Mouse (Mus musculus) macrophage (primary cell): ENCODE results near the gene Fbxl15. TPM values are rescaled to one million over a fixed set of nuclear protein-coding genes. Genes with fewer than 3 reads are reported as not detected.

ENCODE experiments used
- H3K27ac ChIP-seq: fragments of 350-480 bp; formaldehyde crosslinking; 2 replicates; pipeline ENCODE4 v1.9.0; 2021
- H3K36me3 ChIP-seq: fragments of 350-480 bp; formaldehyde crosslinking; 2 replicates; pipeline ENCODE4 v1.9.0; 2021; ENCODE audit errors: inconsistent target
- H3K4me3 ChIP-seq: fragments of 350-480 bp; formaldehyde crosslinking; 2 replicates; pipeline ENCODE4 v1.9.0; 2021; ENCODE audit errors: inconsistent target
- H3K79me2 ChIP-seq: fragments of 350-480 bp; formaldehyde crosslinking; 2 replicates; pipeline ENCODE4 v1.9.0; 2021; ENCODE audit errors: inconsistent target
- WGBS: methylation state at CpG from one replicate; pipeline ENCODE4 v1.1.7; 2026; ENCODE audit warnings: inconsistent platforms; ENCODE audit not compliant: missing documents; 5-methylcytosine and 5-hydroxymethylcytosine counted together
- polyA plus RNA-seq: library from polyadenylated mRNA; stranded (reverse); fragments of 250-400 nt; gene quantifications from 3 replicates; pipeline ENCODE4 v1.2.4, GENCODE M21; 2018; ENCODE audit warnings: inconsistent platforms

The Fbxl15 gene
- polyA plus RNA-seq, 1 experiment from 2014 or later, result 1.1 TPM

GRCm38 (mm10) chr19:46323716-46324115, 4.3 kb upstream of the Fbxl15 start:
- Histone ChIP-seq H3K27ac (no peak overlapping the region), H3K79me2 (no peaks in the 10 kb centered on the region), H3K36me3 (no peaks in the 10 kb centered on the region), H3K4me3 (no peak overlapping the region)
- 84% methylated on average over 5 of the region's 5 CpGs for WGBS

- Histone ChIP-seq H3K4me3 (no peak overlapping the region), H3K27ac (no peak overlapping the region), H3K79me2 (no peaks in the 10 kb centered on the region), H3K36me3 (no peaks in the 10 kb centered on the region)
- 82% methylated on average over 11 of the region's 11 CpGs for WGBS
Observed at GRCm38 (mm10) chr19:46324366-46324765, 3.6 kb upstream of the Fbxl15 start.

GRCm38 (mm10) chr19:46324918-46325317, 3.1 kb upstream of the Fbxl15 start:
- 62% methylated on average over 5 of the region's 5 CpGs for WGBS

GRCm38 (mm10) chr19:46326019-46326755, 1.8 kb upstream of the Fbxl15 start:
- no peaks in the 10 kb centered on the region for H3K79me2 ChIP-seq
- H3K27ac ChIP-seq, result no peak overlapping the region
- peaks cover 5% of the 10 kb centered on the region; the same call in 1 of the 2 replicates for H3K36me3 ChIP-seq
- H3K4me3 ChIP-seq, result no peak overlapping the region
- WGBS, result 20% methylated on average over 29 of the region's 29 CpGs

More at GRCm38 (mm10) chr19:46324918-46325317, 3.1 kb upstream of the Fbxl15 start:
- Histone ChIP-seq H3K79me2 (no peaks in the 10 kb centered on the region), H3K4me3 (no peak overlapping the region), H3K36me3 (no peaks in the 10 kb centered on the region), H3K27ac (no peak overlapping the region)

DNA sequence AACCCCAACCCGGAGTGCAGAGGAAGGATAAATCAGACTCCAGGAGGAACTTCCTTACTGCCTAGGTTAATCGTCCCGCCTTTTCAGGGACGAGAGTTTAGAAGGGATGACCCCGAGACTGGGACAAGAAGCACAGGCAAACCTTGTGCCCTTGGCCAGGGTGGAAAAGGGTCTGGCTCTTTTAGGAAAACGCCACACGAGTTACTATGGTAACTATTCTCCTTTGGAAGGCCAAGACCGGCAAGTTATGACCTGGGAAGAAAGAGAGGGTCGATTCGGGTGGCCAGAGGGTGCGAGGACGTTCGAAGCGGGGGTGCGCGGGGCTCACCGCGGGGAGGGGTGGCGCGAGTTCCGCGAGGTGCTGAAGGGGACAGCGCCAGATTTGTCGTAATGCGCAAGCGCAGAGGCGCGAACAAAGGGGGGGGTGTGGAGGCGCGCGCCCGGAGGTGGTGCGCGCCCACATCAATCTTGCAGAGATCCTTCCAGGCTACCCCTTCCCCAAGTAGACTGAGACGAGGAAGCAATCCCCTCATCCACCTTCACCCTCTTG, 1.2 kb upstream of the Fbxl15 start, which contains the start of gene Psd:
Gene Psd (minus strand): TSS at position 401 of the 550 bp plus-strand sequence.
- Histone ChIP-seq H3K36me3 (peaks cover 12% of the 10 kb centered on the region; the same call in 1 of the 2 replicates), H3K79me2 (no peaks in the 10 kb centered on the region), H3K27ac (peak within 1 kb of the TSS; percentile 66), H3K4me3 (peak within 1 kb of the TSS; percentile 63)
- WGBS, result 1% methylated on average over 35 of the region's 35 CpGs

- Histone ChIP-seq H3K79me2 (no peaks in the 10 kb centered on the region), H3K27ac (peak overlapping the region; percentile 66), H3K4me3 (peak overlapping the region; percentile 63), H3K36me3 (peaks cover 13% of the 10 kb centered on the region; the same call in 1 of the 2 replicates)
- 39% methylated on average over 14 of the region's 14 CpGs for WGBS
Observed at GRCm38 (mm10) chr19:46327531-46328064, 386 bp upstream of the Fbxl15 start.

- Histone ChIP-seq H3K4me3 (peak overlapping the region; percentile 63; the same call in 1 of the 2 replicates), H3K79me2 (no peaks in the 10 kb centered on the region), H3K27ac (no peak overlapping the region), H3K36me3 (peaks cover 13% of the 10 kb centered on the region; the same call in 1 of the 2 replicates)
- WGBS, result 4% methylated on average over 48 of the region's 54 CpGs
Observed at GRCm38 (mm10) chr19:46329031-46329641, 1.2 kb downstream of the Fbxl15 start.

GRCm38 (mm10) chr19:46329951-46330350, 2.0 kb downstream of the Fbxl15 start:
- H3K4me3 ChIP-seq, result no peak overlapping the region

GRCm38 (mm10) chr19:46330696-46331095, 2.7 kb downstream of the Fbxl15 start:
- Histone ChIP-seq H3K27ac (no peak overlapping the region), H3K36me3 (peaks cover 13% of the 10 kb centered on the region; the same call in 1 of the 2 replicates)
- WGBS, result 94% methylated on average over 12 of the region's 12 CpGs

More at GRCm38 (mm10) chr19:46329951-46330350, 2.0 kb downstream of the Fbxl15 start:
- H3K79me2 ChIP-seq, result no peaks in the 10 kb centered on the region
- H3K36me3 ChIP-seq, result peaks cover 13% of the 10 kb centered on the region; the same call in 1 of the 2 replicates
- 5% methylated on average over 15 of the region's 16 CpGs for WGBS
- no peak overlapping the region for H3K27ac ChIP-seq

DNA sequence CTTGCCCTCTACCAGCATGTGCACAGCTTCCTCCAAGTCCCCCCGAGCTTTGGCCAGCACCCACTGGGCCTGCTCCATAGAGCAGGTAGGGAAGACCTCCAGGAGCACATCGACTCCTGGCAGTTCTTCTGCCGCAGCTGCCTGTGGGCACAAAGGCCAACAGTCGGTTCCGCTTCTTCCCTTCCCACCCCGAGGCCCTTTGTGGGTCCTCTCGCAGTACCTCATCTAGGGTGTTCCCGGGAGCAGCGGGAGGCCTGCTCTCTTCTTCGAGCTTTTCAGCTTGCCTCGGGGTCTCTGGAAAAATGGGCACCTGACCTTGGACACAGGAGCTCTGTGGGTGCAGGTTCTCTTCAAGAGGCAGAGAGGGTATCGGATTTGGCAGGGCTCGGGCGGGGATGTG, 3.3 kb downstream of the Fbxl15 start:
- no peak overlapping the region for H3K27ac ChIP-seq
- H3K36me3 ChIP-seq, result peaks cover 13% of the 10 kb centered on the region; the same call in 1 of the 2 replicates
- H3K79me2 ChIP-seq, result peaks cover under 1% of the 10 kb centered on the region; the same call in 1 of the 2 replicates
- no peak overlapping the region for H3K4me3 ChIP-seq
- 98% methylated on average over 13 of the region's 14 CpGs for WGBS

More at GRCm38 (mm10) chr19:46330696-46331095, 2.7 kb downstream of the Fbxl15 start:
- H3K79me2 ChIP-seq, result no peaks in the 10 kb centered on the region
- no peak overlapping the region for H3K4me3 ChIP-seq

DNA sequence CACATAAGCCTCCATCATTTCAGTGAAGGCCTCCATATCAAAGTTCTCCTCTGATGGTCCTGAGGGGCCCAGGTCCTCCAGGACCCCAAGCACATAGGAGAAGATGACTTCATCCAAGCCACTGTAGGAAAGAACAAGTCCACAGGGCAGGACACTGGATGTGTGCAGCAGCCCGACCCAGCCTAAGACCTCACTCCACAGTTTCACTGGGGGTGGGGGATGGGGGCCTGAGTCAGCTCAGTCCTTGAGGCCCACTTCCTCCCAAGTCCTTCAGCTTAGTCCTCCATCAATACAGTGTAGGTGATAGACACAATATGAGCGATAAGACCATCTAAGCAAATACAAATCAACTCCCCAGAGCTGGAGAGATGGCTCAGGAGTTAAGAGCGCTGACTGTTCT, 4.0 kb downstream of the Fbxl15 start:
- peaks cover 13% of the 10 kb centered on the region; the same call in 1 of the 2 replicates for H3K36me3 ChIP-seq
- no peak overlapping the region for H3K4me3 ChIP-seq
- 77% methylated on average over 3 of the region's 3 CpGs for WGBS
- no peak overlapping the region for H3K27ac ChIP-seq
- peaks cover 6% of the 10 kb centered on the region; the same call in 1 of the 2 replicates for H3K79me2 ChIP-seq

GRCm38 (mm10) chr19:46332721-46333339, 4.8 kb downstream of the Fbxl15 start:
- peaks cover 15% of the 10 kb centered on the region for H3K79me2 ChIP-seq
- 81% methylated on average over 7 of the region's 7 CpGs for WGBS
- no peak overlapping the region for H3K4me3 ChIP-seq
- H3K27ac ChIP-seq, result no peak overlapping the region
- peaks cover 13% of the 10 kb centered on the region; the same call in 1 of the 2 replicates for H3K36me3 ChIP-seq

DNA sequence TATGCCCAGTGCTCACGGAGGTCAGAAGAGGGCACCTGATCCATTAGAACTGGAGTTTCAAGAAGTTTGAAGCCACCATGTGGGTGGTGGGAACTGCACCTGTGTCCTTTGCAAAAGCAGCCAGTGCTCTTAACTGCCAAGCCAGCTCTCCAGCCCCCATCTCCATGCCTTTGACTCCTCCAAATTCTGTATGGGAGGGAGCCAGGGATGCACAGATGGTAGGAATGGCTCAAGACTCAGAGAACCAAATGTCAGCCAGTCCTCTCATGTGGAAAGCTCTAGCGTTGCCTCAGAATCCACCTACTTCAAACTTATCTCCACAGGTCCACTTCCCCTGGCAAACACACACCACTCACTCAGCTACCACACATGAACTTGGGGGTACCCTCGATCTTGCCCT, 5.9 kb downstream of the Fbxl15 start:
- Histone ChIP-seq H3K36me3 (peaks cover 13% of the 10 kb centered on the region; the same call in 1 of the 2 replicates), H3K4me3 (no peak overlapping the region), H3K79me2 (peaks cover 22% of the 10 kb centered on the region), H3K27ac (no peak overlapping the region)
- WGBS, result 90% methylated on average over 3 of the region's 3 CpGs

- Histone ChIP-seq H3K79me2 (peaks cover 22% of the 10 kb centered on the region), H3K27ac (peak overlapping the region; percentile 97), H3K36me3 (no peaks in the 10 kb centered on the region), H3K4me3 (peak overlapping the region; percentile 95)
- 36% methylated on average over 15 of the region's 15 CpGs for WGBS
Observed at GRCm38 (mm10) chr19:46337719-46338330, 9.8 kb downstream of the Fbxl15 start.
